ENCODE assay signal across 20 mouse cellular contexts in the genomic region with DNA sequence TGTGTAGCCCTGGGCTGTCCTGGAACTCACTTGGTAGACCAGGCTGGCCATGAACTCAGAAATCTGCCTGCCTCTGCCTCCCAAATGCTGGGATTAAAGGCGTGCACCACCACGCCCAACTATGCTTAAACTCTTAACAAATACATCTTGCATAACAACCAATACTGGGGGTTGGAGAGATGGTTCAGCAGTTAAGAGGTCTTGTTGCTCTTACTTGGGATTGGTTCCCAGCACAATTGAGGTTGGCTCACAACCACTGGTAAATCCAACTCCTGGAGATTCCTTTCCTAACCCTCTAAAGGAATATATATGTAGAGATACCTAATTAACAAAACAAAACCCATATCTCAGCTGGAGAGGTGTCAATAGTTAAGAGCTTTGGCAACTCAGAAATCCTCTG.
"Had no signal": no experiment of that assay in that cellular context is flagged by ENCODE, and none has a peak within 500 bp of the region (broad histone marks: within the 10 kb centered on the region; RNA-seq: fewer than 3 reads in every experiment).

No protein-coding gene starts in this region.

- H3K4me2 ChIP-seq: liver, embryonic 15.5 days; lung, embryonic 15.5 days; midbrain, embryonic 11.5 days; midbrain, embryonic 13.5 days; midbrain, embryonic 15.5 days; neural tube, embryonic 13.5 days; neural tube, embryonic 15.5 days had no signal

- H3K9me3 ChIP-seq: liver, embryonic 15.5 days; lung, embryonic 15.5 days; megakaryocyte, embryonic 14.5 days; midbrain, embryonic 13.5 days; midbrain, embryonic 15.5 days; neural tube, embryonic 13.5 days; neural tube, embryonic 15.5 days had no signal

- ATAC-seq: liver, postnatal 0 days; lung, postnatal 0 days; midbrain, embryonic 13.5 days; midbrain, embryonic 15.5 days had no signal

- H3K4me3 ChIP-seq: liver, embryonic 15.5 days; lung, embryonic 15.5 days; megakaryocyte, embryonic 14.5 days; midbrain, embryonic 13.5 days; midbrain, embryonic 15.5 days; myocyte; neural tube, embryonic 13.5 days; neural tube, embryonic 15.5 days had no signal

- H3K27ac ChIP-seq: liver, embryonic 15.5 days; lung, embryonic 15.5 days; macrophage; midbrain, embryonic 13.5 days; midbrain, embryonic 15.5 days; neural tube, embryonic 13.5 days; neural tube, embryonic 15.5 days had no signal

- H3K36me3 ChIP-seq: midbrain, embryonic 15.5 days had no signal

- H3K9ac ChIP-seq: liver, embryonic 15.5 days; liver, postnatal 0 days; lung, embryonic 15.5 days; midbrain, embryonic 13.5 days; midbrain, embryonic 15.5 days; neural tube, embryonic 13.5 days; neural tube, embryonic 15.5 days had no signal

- DNase-seq: liver, postnatal 0 days; lung, adult 2 months; lung, postnatal 14 days; right cerebral cortex, postnatal 14 days; right cerebral cortex, postnatal 4 days; spleen, adult 18-20 months; thymus, adult 2 months; thymus, postnatal 25 days; thymus, postnatal 4 days had no signal

- H3K27me3 ChIP-seq: liver, embryonic 15.5 days; lung, embryonic 15.5 days; megakaryocyte, embryonic 14.5 days; midbrain, embryonic 13.5 days; midbrain, embryonic 15.5 days; neural tube, embryonic 13.5 days; neural tube, embryonic 15.5 days had no signal
